Mouse (Mus musculus): ENCODE results near the gene Fam196b.

DNA sequence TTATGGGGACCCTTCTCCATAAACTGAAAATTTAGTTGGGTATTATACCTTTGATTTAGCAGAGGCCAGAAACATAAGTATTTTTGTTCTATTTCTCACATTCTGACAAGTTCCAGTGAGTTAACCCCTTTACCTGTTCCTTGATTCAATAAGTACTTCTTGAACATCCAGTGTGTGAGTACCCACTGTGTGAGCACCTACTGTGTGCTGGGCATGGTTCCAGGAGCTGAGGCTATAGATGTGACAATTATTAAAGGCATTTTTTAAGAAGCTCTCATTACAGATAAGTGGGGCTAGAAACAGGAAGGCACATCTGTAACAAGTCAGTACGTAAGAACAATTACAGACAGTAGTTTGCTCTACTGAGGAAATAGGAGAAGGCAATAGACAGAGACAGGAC, 4.7 kb downstream of the Fam196b start:
- TF ChIP-seq CTCF (IDR thresholded peaks at IDR 0.05; ENCODE audit: control insufficient read depth, insufficient read depth, low read length) (no peak), POLR2A (IDR thresholded peaks at IDR 0.05; ENCODE audit: borderline replicate concordance, control insufficient read depth, low read depth, low read length) (no peak)
